In the genomic region with DNA sequence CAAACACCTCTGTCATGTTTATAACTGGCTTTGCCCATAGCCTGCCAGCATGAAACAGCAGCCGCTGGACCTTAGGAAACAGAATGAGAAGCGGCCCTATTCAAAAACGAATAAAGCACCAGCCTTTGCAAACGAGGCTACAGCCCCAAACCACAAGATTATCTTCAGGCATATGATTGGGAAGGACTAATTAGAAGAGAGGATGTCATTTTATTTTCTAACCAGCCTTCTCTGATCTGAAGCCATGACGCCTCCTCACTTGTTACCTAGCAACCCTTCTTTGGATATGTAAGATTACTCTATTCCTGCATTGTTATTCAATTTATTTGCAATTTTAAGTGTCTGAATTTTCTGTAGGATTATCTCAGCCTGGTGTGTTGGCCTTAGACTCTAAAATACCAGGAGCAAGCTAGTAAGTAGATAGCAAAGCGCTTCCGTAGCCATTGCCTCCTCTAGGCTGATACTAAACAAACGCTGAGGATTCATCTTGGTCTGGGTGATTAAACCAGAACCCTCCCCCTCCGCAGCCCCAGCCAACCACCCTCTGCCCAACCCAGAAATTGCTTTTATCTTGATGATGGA, we compare ENCODE assay signal across 11 mouse cellular contexts.
DNase-seq lines count a peak whose midpoint lies in the region; ATAC-seq lines count a peak whose summit lies in the region.
"Had no signal": no experiment of that assay in that cellular context is flagged by ENCODE, and none has a peak within 500 bp of the region (broad histone marks: within the 10 kb centered on the region; RNA-seq: fewer than 3 reads in every experiment).

No protein-coding gene starts in this region.

- H3K9ac ChIP-seq in kidney, embryonic 14.5 days (ENCODE audit: low read depth, low read length) = no peak overlapping the region
- no peak overlapping the region for H3K9ac ChIP-seq in midbrain, embryonic 15.5 days
- H3K9ac ChIP-seq: heart, embryonic 15.5 days had no signal

- no peaks in the 10 kb centered on the region for H3K36me3 ChIP-seq in kidney, embryonic 14.5 days (ENCODE audit: control insufficient read depth, insufficient read depth, low read length)
- no peaks in the 10 kb centered on the region for H3K36me3 ChIP-seq in embryonic facial prominence, embryonic 10.5 days (replicated peaks)
- no peaks in the 10 kb centered on the region for H3K36me3 ChIP-seq in midbrain, embryonic 15.5 days (replicated peaks)
- H3K36me3 ChIP-seq: heart, embryonic 15.5 days had no signal

- WGBS in kidney, embryonic 14.5 days = 44% methylated on average over 9 of the region's 9 CpGs
- WGBS in embryonic facial prominence, embryonic 10.5 days = 31% methylated on average over 9 of the region's 9 CpGs
- 8% methylated on average over 9 of the region's 9 CpGs for WGBS in midbrain, embryonic 15.5 days

- no peak overlapping the region for H3K27ac ChIP-seq in kidney, embryonic 14.5 days (ENCODE audit: low read depth, low read length)
- H3K27ac ChIP-seq in embryonic facial prominence, embryonic 10.5 days (replicated peaks) = peak overlapping the region; percentile 30; the same call in 1 of the 2 replicates
- peak overlapping the region; percentile 78 for H3K27ac ChIP-seq in midbrain, embryonic 15.5 days
- H3K27ac ChIP-seq: heart, embryonic 15.5 days had no signal

- H3K4me1 ChIP-seq in kidney, embryonic 14.5 days (ENCODE audit: control insufficient read depth, insufficient read depth, low read length) = peaks cover 20% of the 10 kb centered on the region
- H3K4me1 ChIP-seq in embryonic facial prominence, embryonic 10.5 days = peaks cover 38% of the 10 kb centered on the region
- peaks cover 32% of the 10 kb centered on the region for H3K4me1 ChIP-seq in midbrain, embryonic 15.5 days

- peak; percentile 74; the same call in 1 of the 2 replicates for ATAC-seq in kidney, embryonic 14.5 days (ENCODE audit: low FRiP score, low TSS enrichment)
- ATAC-seq in inflammation-experienced regulatory T-cells, adult 6 months = peak; percentile 75
- ATAC-seq in midbrain, embryonic 15.5 days (replicated peaks) = peak; percentile 89

- no peak for DNase-seq in kidney, adult 11 months
- no peak for DNase-seq in embryonic facial prominence, embryonic 10.5 days (ENCODE audit: low spot score)
- DNase-seq in urinary bladder, postnatal 4 days (ENCODE audit: low spot score in 2 of 2) = no peak
- no peak for DNase-seq in lung, postnatal 4 days
- no peak for DNase-seq in adrenal gland, adult (ENCODE audit: inconsistent age in 2 of 2, low spot score in 1 of 2)
- DNase-seq: adrenal gland, postnatal 14 days had no signal

- H3K9me3 ChIP-seq in kidney, embryonic 14.5 days (ENCODE audit: control insufficient read depth, low read length) = no peaks in the 10 kb centered on the region
- no peaks in the 10 kb centered on the region for H3K9me3 ChIP-seq in embryonic facial prominence, embryonic 10.5 days
- no peaks in the 10 kb centered on the region for H3K9me3 ChIP-seq in midbrain, embryonic 15.5 days
- H3K9me3 ChIP-seq: heart, embryonic 15.5 days had no signal

- H3K27me3 ChIP-seq in kidney, embryonic 14.5 days (ENCODE audit: control insufficient read depth, insufficient read depth, low read length) = no peaks in the 10 kb centered on the region
- no peaks in the 10 kb centered on the region; the same call in 1 of the 2 replicates for H3K27me3 ChIP-seq in embryonic facial prominence, embryonic 10.5 days (replicated peaks; ENCODE audit: low read depth, poor library complexity, severe bottlenecking)
- H3K27me3 ChIP-seq in midbrain, embryonic 15.5 days (replicated peaks) = no peaks in the 10 kb centered on the region
- H3K27me3 ChIP-seq: heart, embryonic 15.5 days had no signal

- H3K4me2 ChIP-seq in kidney, embryonic 14.5 days (replicated peaks; ENCODE audit: low read depth, low read length) = no peak overlapping the region
- H3K4me2 ChIP-seq in midbrain, embryonic 15.5 days = peak overlapping the region; percentile 35
- H3K4me2 ChIP-seq: heart, embryonic 15.5 days had no signal

- no peak overlapping the region for H3K4me3 ChIP-seq in kidney, embryonic 14.5 days (ENCODE audit: low read length)
- H3K4me3 ChIP-seq in embryonic facial prominence, embryonic 10.5 days = no peak overlapping the region
- no peak overlapping the region for H3K4me3 ChIP-seq in midbrain, embryonic 15.5 days
- H3K4me3 ChIP-seq: heart, embryonic 15.5 days; myocyte had no signal
